Mouse (Mus musculus) liver, embryonic 16.5 days (tissue): ENCODE measurements around the gene Ppp2r2d. TPM values are rescaled to one million over a fixed set of nuclear protein-coding genes. Genes with fewer than 3 reads are reported as not detected.

ENCODE experiments used
- ATAC-seq: fragments of 200-750 bp; cut with Nextera tagmentation; 2 replicates; pipeline ENCODE4 v1.8.0; 2017; ENCODE audit warnings: low read depth, mild to moderate bottlenecking, moderate number of reproducible peaks, moderate library complexity
- H3K27ac ChIP-seq: fragments of 300-500 bp; sonication (generic); 2 replicates; pipeline ENCODE4 v1.5.1; 2014; ENCODE audit warnings: mild to moderate bottlenecking, low read length
- H3K27me3 ChIP-seq: fragments of 300-500 bp; sonication (generic); 2 replicates; pipeline ENCODE4 v1.6.1; 2014; ENCODE audit warnings: low read depth, low read length, mixed read lengths; ENCODE audit not compliant: control insufficient read depth, insufficient read depth
- H3K36me3 ChIP-seq: fragments of 300-500 bp; sonication (generic); 2 replicates; pipeline ENCODE4 v1.6.1; 2014; ENCODE audit warnings: mild to moderate bottlenecking; ENCODE audit not compliant: control insufficient read depth, insufficient read depth
- H3K4me1 ChIP-seq: fragments of 300-500 bp; sonication (generic); 2 replicates; pipeline ENCODE4 v1.6.1; 2014; ENCODE audit warnings: low read depth, low read length, mixed read lengths; ENCODE audit not compliant: control insufficient read depth
- H3K4me2 ChIP-seq: fragments of 300-500 bp; sonication (generic); 2 replicates; pipeline ENCODE4 v1.6.1; 2014; ENCODE audit warnings: low read depth, low read length, mixed read lengths
- H3K4me3 ChIP-seq: fragments of 300-500 bp; sonication (generic); 2 replicates; pipeline ENCODE4 v1.5.1; 2014; ENCODE audit warnings: low read depth, mild to moderate bottlenecking, low read length
- H3K9ac ChIP-seq: fragments of 300-500 bp; sonication (generic); 2 replicates; pipeline ENCODE4 v1.6.1; 2014; ENCODE audit warnings: low read depth, low read length
- H3K9me3 ChIP-seq: fragments of 300-500 bp; sonication (generic); replicated peaks from 2 replicates; pipeline ENCODE4 v1.6.1; 2016; ENCODE audit warnings: low read length; ENCODE audit not compliant: control insufficient read depth
- WGBS: fragments of 180-500 bp; shearing (Covaris S2); extraction: QIAGEN DNeasy Blood & Tissue Kit; methylation state at CpG from one replicate; pipeline ENCODE4 v1.1.7; 2014; ENCODE audit not compliant: insufficient replicate concordance; 5-methylcytosine and 5-hydroxymethylcytosine counted together
- polyA plus RNA-seq: library from polyadenylated mRNA; unstranded; fragments of >200 nt; fragmentation: Nextera tagmentation; extraction: Ambion mirVana; gene quantifications from 2 replicates; pipeline ENCODE4 v1.2.1, GENCODE M21; 2015

Gene Ppp2r2d
- polyA plus RNA-seq, 1 experiment from 2014 or later, result 5.7 TPM

DNA sequence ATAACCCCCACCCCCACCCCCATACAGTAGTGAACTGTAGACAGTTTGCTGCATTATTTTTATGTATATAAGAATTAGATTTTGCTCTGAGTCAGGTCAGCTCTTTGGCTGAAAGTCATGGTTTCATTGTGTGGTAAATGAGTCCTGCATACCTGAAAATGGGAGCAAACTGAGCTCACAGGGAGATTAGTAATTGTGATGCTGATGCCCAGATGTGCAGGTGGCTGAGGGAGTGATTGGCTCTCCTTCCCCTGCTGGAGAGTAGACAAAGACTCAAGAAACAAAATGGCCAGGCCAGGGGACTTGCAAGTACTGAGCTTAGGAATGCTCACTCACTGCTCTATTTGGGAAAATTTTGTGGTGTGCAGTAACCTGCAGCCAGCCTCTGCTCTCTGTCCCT lies 4.2 kb downstream of the Ppp2r2d start:
- Histone ChIP-seq H3K4me2 (no peak overlapping the region), H3K27me3 (no peaks in the 10 kb centered on the region), H3K9ac (no peak overlapping the region), H3K9me3 (no peaks in the 10 kb centered on the region), H3K4me3 (no peak overlapping the region), H3K27ac (no peak overlapping the region), H3K4me1 (peaks cover 22% of the 10 kb centered on the region), H3K36me3 (peaks cover 5% of the 10 kb centered on the region)
- no peak for ATAC-seq

DNA sequence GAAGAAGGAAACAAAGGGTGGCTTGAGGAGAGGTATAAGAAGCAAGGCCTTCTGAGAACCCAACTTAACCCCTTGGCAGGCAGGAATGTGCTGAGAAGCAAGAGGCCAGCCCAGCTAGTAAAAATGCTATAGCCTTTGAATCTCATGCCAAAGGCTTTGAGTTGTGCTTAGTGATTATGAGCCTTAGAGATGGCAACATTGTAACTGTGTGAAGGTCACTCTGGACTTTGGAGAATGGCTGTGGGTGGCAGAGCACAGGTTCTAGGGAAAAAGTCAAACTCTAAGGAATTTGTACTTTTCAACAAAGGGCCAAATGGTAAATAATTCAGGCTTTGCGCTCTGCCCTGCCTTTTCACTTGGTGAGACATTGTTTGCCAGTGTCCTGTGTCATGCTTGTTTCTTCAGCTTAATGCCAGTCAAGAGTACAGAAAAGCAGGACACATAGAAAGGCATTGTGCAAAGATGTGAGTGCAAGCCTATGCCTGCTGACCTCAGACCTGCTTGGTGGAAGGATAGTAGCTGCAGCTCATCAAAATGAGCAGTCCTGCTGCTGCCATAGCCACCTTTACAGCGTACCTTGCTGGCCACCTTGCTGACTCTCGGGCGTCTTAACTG lies 7.6 kb downstream of the Ppp2r2d start:
- H3K4me2 ChIP-seq, result no peak overlapping the region
- H3K27ac ChIP-seq, result no peak overlapping the region
- WGBS, result 85% methylated on average over 4 of the region's 4 CpGs
- no peak overlapping the region for H3K4me3 ChIP-seq
- ATAC-seq, result no peak
- H3K27me3 ChIP-seq, result no peaks in the 10 kb centered on the region
- H3K4me1 ChIP-seq, result peaks cover 3% of the 10 kb centered on the region
- peaks cover 3% of the 10 kb centered on the region for H3K36me3 ChIP-seq
- H3K9ac ChIP-seq, result no peak overlapping the region
- no peaks in the 10 kb centered on the region for H3K9me3 ChIP-seq

DNA sequence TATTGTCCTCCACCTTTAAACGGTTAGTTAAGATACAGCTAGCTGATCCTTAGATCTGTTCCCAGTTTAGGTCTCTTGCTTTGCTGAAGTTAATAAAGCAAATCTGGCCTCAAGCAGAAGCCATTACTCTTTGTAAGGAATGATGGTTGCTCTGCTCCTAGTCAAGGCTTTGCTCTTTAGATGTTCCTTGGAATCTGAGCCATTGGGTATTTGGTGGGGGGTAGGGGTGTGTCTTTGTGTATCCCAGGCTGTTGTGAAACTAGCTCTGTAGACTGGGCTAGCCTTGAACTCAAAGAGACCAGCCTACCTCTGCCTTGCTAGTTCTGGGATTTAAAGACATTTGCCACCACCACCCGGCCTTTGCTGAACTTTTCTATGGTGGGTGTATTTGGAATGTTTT lies 8.3 kb downstream of the Ppp2r2d start:
- no peak overlapping the region for H3K9ac ChIP-seq
- H3K36me3 ChIP-seq, result peaks cover 3% of the 10 kb centered on the region
- H3K4me2 ChIP-seq, result no peak overlapping the region
- H3K27ac ChIP-seq, result no peak overlapping the region
- WGBS, result 76% methylated on average over 2 of the region's 2 CpGs
- peaks cover 3% of the 10 kb centered on the region for H3K4me1 ChIP-seq
- no peaks in the 10 kb centered on the region for H3K9me3 ChIP-seq
- no peak overlapping the region for H3K4me3 ChIP-seq
- H3K27me3 ChIP-seq, result no peaks in the 10 kb centered on the region
- ATAC-seq, result no peak

DNA sequence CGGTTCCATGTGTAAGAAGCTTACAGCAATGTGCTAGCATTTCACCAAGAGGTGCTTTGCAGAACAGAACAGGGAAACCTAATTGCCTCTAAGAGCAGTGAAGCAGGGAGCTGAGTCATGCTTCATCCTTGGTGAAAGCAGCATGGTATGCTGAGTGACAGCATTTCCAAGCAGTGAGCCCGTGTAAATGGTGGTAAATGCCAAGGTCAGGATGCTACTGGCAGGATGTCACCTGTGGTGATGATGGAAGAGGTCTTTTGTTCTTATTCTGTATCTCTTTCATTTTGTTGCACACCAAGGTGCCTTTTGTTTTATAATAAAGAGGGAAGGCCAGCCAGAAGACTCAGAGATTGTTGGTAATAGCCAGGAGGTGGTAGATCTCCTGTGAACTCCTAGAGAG lies 10.8 kb downstream of the Ppp2r2d start:
- Histone ChIP-seq H3K9ac (no peak overlapping the region), H3K4me1 (no peaks in the 10 kb centered on the region), H3K36me3 (peaks cover 3% of the 10 kb centered on the region), H3K27ac (no peak overlapping the region), H3K27me3 (no peaks in the 10 kb centered on the region), H3K4me3 (no peak overlapping the region), H3K9me3 (no peaks in the 10 kb centered on the region), H3K4me2 (no peak overlapping the region)
- no peak for ATAC-seq
- WGBS, result 59% methylated on average over 2 of the region's 2 CpGs

DNA sequence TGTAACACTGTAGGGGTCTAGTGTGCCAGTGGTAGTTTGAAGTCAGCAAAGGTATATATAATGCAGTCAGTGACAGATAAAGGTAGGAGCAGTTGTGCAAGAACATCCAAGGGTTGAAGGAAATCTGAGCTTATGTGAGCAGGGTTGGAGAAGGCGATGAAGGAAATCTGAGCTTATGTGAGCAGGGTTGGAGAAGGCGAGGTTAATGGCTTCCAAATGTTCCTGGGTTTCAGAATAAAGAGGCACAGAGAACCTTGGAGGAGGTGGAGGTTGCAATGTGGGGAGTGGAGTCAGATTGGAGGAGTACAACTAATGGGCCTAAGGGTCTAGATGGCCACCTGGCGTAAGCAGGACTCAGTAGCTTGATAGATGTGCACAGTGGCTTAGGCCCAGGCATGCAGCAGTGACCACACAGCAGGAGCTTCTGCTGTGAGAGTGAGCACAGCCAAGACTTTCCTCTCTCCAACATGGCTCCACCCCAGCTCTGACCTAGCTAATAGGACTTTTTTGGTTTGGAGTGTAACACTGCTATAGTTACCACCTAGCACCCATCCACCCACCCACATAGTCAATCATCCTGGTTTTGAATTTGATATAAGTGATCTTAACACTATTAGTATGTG lies 18.2 kb downstream of the Ppp2r2d start:
- Histone ChIP-seq H3K9ac (no peak overlapping the region), H3K27me3 (no peaks in the 10 kb centered on the region), H3K4me1 (no peaks in the 10 kb centered on the region; the same call in 1 of the 2 replicates), H3K36me3 (peaks cover 5% of the 10 kb centered on the region; the same call in 1 of the 2 replicates), H3K27ac (no peak overlapping the region), H3K9me3 (no peaks in the 10 kb centered on the region), H3K4me2 (no peak overlapping the region), H3K4me3 (no peak overlapping the region)
- WGBS, result 79% methylated on average over 3 of the region's 3 CpGs
- ATAC-seq, result no peak

DNA sequence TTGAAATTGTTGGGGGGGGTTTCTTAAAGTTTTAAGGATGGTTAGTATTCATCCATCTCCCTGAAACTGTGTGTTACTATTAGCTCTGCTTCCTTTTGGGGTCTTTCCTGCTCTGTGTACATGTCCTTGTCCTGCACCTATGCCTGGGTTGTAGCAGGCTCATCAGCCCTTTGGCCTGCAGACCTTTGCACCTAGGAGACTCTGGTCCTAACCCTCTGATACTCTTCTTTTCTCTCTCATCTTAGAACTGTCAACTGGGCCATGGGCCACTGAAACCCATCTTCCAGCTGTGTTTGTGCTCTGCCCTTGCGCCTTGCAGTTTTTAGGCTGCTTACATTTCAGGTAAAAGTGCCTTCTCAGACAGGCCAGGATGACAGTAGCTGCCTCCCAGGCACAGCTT lies 18.9 kb downstream of the Ppp2r2d start:
- 85% methylated on average over 1 of the region's 1 CpGs for WGBS
- Histone ChIP-seq H3K4me3 (no peak overlapping the region), H3K27ac (no peak overlapping the region), H3K9ac (no peak overlapping the region), H3K4me2 (no peak overlapping the region), H3K9me3 (no peaks in the 10 kb centered on the region), H3K27me3 (no peaks in the 10 kb centered on the region), H3K36me3 (peaks cover 9% of the 10 kb centered on the region; the same call in 1 of the 2 replicates), H3K4me1 (no peaks in the 10 kb centered on the region; the same call in 1 of the 2 replicates)
- ATAC-seq, result no peak

DNA sequence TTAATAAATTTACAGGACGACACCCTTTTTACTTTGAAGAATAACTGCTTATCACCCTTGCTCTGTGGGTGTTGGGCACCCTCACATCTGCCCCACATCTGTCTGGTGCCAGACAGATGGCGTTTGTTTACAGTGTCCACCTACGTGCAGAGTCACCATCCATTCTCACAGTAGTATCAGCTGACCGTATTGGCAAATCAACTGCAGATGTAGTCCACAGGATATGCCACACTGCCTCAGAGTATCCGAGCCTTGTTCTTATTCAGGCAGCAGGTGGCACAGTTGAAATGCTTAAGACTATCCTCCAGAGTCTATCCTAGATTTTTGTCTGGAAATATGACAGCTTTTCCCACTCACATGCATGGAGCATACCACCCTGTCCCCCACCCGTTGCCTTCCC lies 21.4 kb downstream of the Ppp2r2d start:
- H3K27me3 ChIP-seq, result no peaks in the 10 kb centered on the region
- H3K36me3 ChIP-seq, result 0 out of 2 replicates have a peak, but pooled peaks cover 9% of the 10 kb centered on the region
- peak; percentile 59 for ATAC-seq
- peaks cover under 1% of the 10 kb centered on the region for H3K4me1 ChIP-seq
- H3K9ac ChIP-seq, result no peak overlapping the region
- H3K4me3 ChIP-seq, result no peak overlapping the region
- H3K9me3 ChIP-seq, result no peaks in the 10 kb centered on the region
- H3K4me2 ChIP-seq, result no peak overlapping the region
- WGBS, result 65% methylated on average over 6 of the region's 6 CpGs
- H3K27ac ChIP-seq, result no peak overlapping the region

DNA sequence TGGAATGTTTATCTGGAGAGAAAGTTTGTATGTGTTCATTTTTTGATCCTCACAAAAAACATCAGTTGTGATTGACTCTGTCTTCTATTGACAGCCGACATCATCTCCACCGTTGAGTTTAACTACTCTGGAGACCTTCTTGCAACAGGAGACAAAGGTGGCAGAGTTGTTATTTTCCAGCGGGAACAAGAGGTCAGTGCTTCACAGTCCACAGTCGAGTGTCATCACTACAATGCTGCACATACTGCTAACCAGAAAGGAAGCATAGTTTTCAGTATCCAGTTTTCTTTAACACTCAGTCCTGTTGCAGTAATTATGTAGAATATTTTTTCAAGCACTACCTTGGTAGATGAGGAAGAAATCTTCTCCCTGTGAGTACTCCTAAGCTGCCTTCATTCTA lies 22.4 kb downstream of the Ppp2r2d start:
- Histone ChIP-seq H3K36me3 (peaks cover 11% of the 10 kb centered on the region; the same call in 1 of the 2 replicates), H3K4me1 (peaks cover 3% of the 10 kb centered on the region), H3K9me3 (no peaks in the 10 kb centered on the region), H3K4me2 (no peak overlapping the region), H3K27me3 (no peaks in the 10 kb centered on the region), H3K27ac (no peak overlapping the region), H3K4me3 (no peak overlapping the region), H3K9ac (no peak overlapping the region)
- ATAC-seq, result no peak
- whole genome bisulfite sequencing, result 79% methylated on average over 4 of the region's 4 CpGs

DNA sequence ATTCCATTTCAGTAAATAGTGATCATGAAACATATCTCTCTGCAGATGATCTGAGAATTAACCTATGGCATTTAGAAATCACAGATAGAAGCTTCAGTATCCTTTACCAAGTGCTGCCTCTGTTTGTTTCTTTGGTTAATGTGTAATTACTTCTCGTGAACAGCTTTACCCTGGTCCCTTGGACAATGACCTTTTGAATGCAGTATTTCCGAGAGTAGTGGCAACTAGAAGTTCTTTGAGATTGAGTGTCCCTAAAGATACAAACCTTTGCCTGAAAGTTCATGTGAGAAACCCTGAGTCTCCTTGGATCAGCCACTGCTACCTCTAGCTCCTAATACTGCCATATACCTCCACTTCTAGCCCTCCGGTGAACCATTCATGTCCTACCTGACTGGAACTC lies 27.1 kb downstream of the Ppp2r2d start:
- ATAC-seq, result no peak
- peak overlapping the region; percentile 37 for H3K27ac ChIP-seq
- no peak overlapping the region for H3K4me2 ChIP-seq

More for the DNA sequence above, 27.1 kb downstream of the Ppp2r2d start:
- peaks cover 43% of the 10 kb centered on the region for H3K36me3 ChIP-seq
- 64% methylated on average over 3 of the region's 3 CpGs for WGBS
- H3K27me3 ChIP-seq, result no peaks in the 10 kb centered on the region
- peaks cover 3% of the 10 kb centered on the region; the same call in 1 of the 2 replicates for H3K4me1 ChIP-seq
- H3K9me3 ChIP-seq, result no peaks in the 10 kb centered on the region
- H3K4me3 ChIP-seq, result no peak overlapping the region
- no peak overlapping the region for H3K9ac ChIP-seq
